Mouse (Mus musculus) inflammation-experienced regulatory T-cells, adult 6 months (primary cell): ENCODE measurements around the gene Lima1. TPM values are rescaled to one million over a fixed set of nuclear protein-coding genes. Genes with fewer than 3 reads are reported as not detected.

Experiments
- ATAC-seq: one replicate; pipeline ENCODE4 v1.8.0; 2017
- polyA plus RNA-seq, 3 experiments: library from polyadenylated mRNA; unstranded; fragments of 100-300 nt; shearing (Covaris generic); gene quantifications; one replicate each; pipeline ENCODE4 v1.2.1; 2017

Gene Lima1
- polyA plus RNA-seq, 3 experiments from 2014 or later, result 2.2 to 2.9 (median 2.3) TPM

DNA sequence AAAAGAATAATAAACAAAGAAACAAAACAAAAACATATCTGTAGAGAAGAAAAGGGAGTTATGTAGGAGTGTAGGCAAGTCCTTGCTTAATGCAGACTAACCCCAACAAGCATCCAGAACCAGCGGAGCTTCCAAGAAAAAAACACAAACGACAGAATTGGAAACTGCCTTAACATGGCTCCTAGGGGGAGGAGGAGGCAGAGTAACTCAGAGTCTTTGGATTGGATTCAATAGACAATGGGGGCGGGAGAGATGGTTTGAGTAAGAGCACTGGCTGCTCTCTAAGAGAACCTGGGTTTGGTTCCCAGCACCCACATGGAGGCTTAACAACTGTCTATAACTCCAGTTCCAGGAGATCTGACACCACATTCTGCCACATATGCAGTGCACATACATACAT lies 143.6 kb downstream of the Lima1 start:
- ATAC-seq, result no peak

DNA sequence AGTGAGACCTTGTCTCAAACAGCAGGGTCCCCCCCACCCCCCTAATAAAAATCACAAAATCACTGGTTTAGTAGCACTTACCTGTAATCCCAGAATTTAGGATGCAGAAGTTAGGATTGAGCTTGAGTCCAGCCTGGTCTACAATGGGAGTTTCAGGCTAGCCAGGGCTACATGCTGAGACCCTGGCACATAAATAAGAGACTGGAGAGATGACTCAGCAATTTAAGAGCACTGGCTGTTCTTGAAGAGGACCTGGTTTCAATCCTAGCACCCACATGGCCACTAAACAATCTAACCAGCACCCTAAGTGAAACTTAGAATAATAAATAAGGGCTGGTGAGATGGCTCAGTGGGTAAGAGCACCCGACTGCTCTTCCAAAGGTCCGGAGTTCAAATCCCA lies 144.1 kb downstream of the Lima1 start:
- ATAC-seq, result no peak

DNA sequence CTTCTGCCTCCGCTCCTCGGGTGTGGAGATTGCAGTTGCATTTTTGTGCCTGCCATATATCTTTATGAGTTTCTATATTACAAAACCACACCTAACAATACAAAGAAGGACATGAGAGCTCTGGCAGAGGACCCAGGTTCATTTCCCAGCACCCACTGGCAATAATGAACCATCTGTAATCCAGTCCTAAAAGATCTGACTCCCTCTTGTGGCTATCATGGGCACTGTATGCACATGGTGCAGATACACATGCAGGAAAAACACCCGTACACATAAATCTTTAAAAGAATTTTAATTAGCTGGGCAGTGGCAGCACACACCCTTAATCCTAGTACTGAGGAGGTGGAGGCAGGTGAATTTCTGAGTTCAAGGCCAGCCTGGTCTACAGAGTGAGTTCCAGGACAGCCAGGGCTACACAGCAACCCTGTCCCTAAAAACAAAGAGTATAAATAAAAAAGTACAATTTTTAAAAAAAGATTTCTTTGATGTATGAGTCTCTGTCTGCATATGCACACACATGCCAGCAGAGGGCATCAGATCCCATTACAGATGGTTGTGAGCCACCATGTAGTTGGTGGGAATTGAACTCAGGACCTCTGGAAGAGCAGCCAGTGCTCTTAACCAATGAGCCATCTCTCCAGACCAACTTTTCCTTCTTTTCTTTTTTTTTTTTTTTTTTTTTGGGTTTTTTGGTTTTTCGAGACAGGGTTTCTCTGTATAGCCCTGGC lies 146.0 kb downstream of the Lima1 start:
- ATAC-seq, result no peak

Other genes starting within 250 kb of the Lima1 start
- 100 to 1,000 TPM in 1 of 3 experiments, 10 to 100 TPM in 2; 18.4 to 106 (median 18.6) TPM for gene Racgap1, start 223.8 kb downstream of the Lima1 start, polyA plus RNA-seq
- under 1 TPM in 2 of 3 experiments, not detected in 1; 0.20 to 0.40 TPM for gene Asic1, start 205.1 kb downstream of the Lima1 start, polyA plus RNA-seq
- 10 to 100 TPM in 2 of 3 experiments, 1 to 10 TPM in 1; 8.4 to 15.5 (median 10.5) TPM for gene Smarcd1, start 173.3 kb downstream of the Lima1 start, polyA plus RNA-seq
- not detected for gene Gm17349, start 170.0 kb downstream of the Lima1 start, polyA plus RNA-seq
- gene Gpd1, start 157.9 kb downstream of the Lima1 start, polyA plus RNA-seq, result under 1 TPM in 2 of 3 experiments, not detected in 1; 0.24 to 0.39 TPM
- gene Cox14, start 149.8 kb downstream of the Lima1 start, polyA plus RNA-seq, result 100 to 1,000 TPM; 133 to 168 (median 166) TPM
- gene Cers5, start 102.6 kb downstream of the Lima1 start, polyA plus RNA-seq, result 10 to 100 TPM; 49.5 to 66.7 (median 56.5) TPM
- gene Fam186a, start 91.6 kb upstream of the Lima1 start, polyA plus RNA-seq, result not detected
- gene Larp4, start 94.6 kb upstream of the Lima1 start, polyA plus RNA-seq, result 10 to 100 TPM; 40.2 to 43.1 (median 41.0) TPM
- 10 to 100 TPM; 11.5 to 21.3 (median 13.3) TPM for gene Dip2b, start 163.2 kb upstream of the Lima1 start, polyA plus RNA-seq